ENCODE assay signal across 22 mouse cellular contexts in the genomic region with DNA sequence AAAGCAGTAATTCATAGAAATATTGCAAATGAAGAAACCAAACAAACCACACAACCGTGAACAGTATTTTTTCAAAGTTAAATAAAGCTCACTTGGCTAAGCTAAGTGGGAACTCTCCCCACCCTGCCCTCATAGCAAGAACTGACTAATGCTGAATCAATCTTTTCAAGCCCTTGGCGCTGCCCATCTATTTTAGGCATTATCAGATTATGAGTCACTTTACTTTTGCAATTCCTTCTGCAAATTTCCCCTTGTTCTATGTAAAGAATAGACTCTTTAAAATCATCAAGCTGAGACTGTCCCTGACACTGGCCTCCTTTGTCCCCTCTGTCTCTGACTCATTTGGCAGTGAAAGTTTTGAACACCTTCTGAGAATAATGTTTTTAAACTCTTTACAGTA. TPM values are rescaled to one million over a fixed set of nuclear protein-coding genes. Genes with fewer than 3 reads are reported as not detected.
DNase-seq lines count a peak whose midpoint lies in the region; TF ChIP-seq lines count a peak whose summit lies in the region.
"Had no signal": no experiment of that assay in that cellular context is flagged by ENCODE, and none has a peak within 500 bp of the region (broad histone marks: within the 10 kb centered on the region; RNA-seq: fewer than 3 reads in every experiment).

No protein-coding gene starts in this region.

- no peaks in the 10 kb centered on the region for H3K36me3 ChIP-seq in C2C12 (ENCODE audit: control insufficient read depth, insufficient read depth)
- H3K36me3 ChIP-seq in midbrain, embryonic 10.5 days: no peaks in the 10 kb centered on the region
- H3K36me3 ChIP-seq: embryonic facial prominence, embryonic 15.5 days; forebrain, embryonic 10.5 days; heart, embryonic 12.5 days; hindbrain, embryonic 12.5 days had no signal

- peak; percentile 1 for DNase-seq in right cerebral cortex, adult 18-20 months
- DNase-seq in right cerebral cortex, postnatal 25 days: no peak
- DNase-seq in adrenal gland, adult 8-10 months: peak; percentile 13
- DNase-seq in fibroblast of lung, adult 2 months (ENCODE audit: low read depth): peak; percentile 36
- no peak for DNase-seq in midbrain, embryonic 10.5 days (ENCODE audit: low spot score)
- no peak for DNase-seq in left cerebral cortex, adult 11 months (ENCODE audit: low spot score)
- DNase-seq: cerebellum, adult 9-11 months; forebrain, postnatal 0 days; gastrocnemius, adult 2 months; heart, postnatal 14 days; kidney, adult 8-10 months; kidney, postnatal 25 days; left cerebral cortex, postnatal 4 days; liver; lung, postnatal 10 days had no signal

- H3ac ChIP-seq in C2C12 (ENCODE audit: control insufficient read depth, insufficient read length, low read depth): no peak overlapping the region

- no peak overlapping the region for H3K27ac ChIP-seq in midbrain, embryonic 10.5 days (replicated peaks)
- H3K27ac ChIP-seq: embryonic facial prominence, embryonic 15.5 days; forebrain, embryonic 10.5 days; gastrocnemius, adult 2 months; hindbrain, embryonic 12.5 days had no signal

- TF ChIP-seq CTCF in C2C12 (IDR thresholded peaks at IDR 0.05; ENCODE audit: control insufficient read depth, insufficient read depth, insufficient read length): no peak

- no peaks in the 10 kb centered on the region for H3K9me3 ChIP-seq in midbrain, embryonic 10.5 days (replicated peaks)
- H3K9me3 ChIP-seq: embryonic facial prominence, embryonic 15.5 days; forebrain, embryonic 10.5 days; heart, embryonic 12.5 days; hindbrain, embryonic 12.5 days had no signal

- H3K4me1 ChIP-seq in midbrain, embryonic 10.5 days: no peaks in the 10 kb centered on the region
- H3K4me1 ChIP-seq: embryonic facial prominence, embryonic 15.5 days; forebrain, embryonic 10.5 days; hindbrain, embryonic 12.5 days had no signal

- H3K27me3 ChIP-seq in C2C12 (ENCODE audit: control insufficient read depth, insufficient read depth, insufficient read length): no peaks in the 10 kb centered on the region
- H3K27me3 ChIP-seq in midbrain, embryonic 10.5 days (ENCODE audit: low read depth, poor library complexity, severe bottlenecking): peaks cover 93% of the 10 kb centered on the region
- H3K27me3 ChIP-seq: heart, embryonic 12.5 days had no signal

- WGBS in midbrain, embryonic 10.5 days: 79% methylated on average over 2 of the region's 2 CpGs

- no peaks in the 10 kb centered on the region for H3K79me3 ChIP-seq in C2C12 (ENCODE audit: low read depth)

- H3K4me3 ChIP-seq in C2C12 (ENCODE audit: insufficient read depth, poor library complexity, severe bottlenecking): no peak overlapping the region
- H3K4me3 ChIP-seq in midbrain, embryonic 10.5 days: no peak overlapping the region
- H3K4me3 ChIP-seq: embryonic facial prominence, embryonic 15.5 days; forebrain, embryonic 10.5 days; gastrocnemius, adult 2 months; heart, embryonic 12.5 days; hindbrain, embryonic 12.5 days had no signal

- no peaks in the 10 kb centered on the region for H3K79me2 ChIP-seq in C2C12 (ENCODE audit: control insufficient read depth, insufficient read depth)

TF ChIP-seq in C2C12, 6 proteins besides CTCF, POLR2A, EP300 and RAD21:
- TF ChIP-seq CEBPB (IDR thresholded peaks at IDR 0.05; ENCODE audit: low read depth) (peak; percentile 86), MYOD1 (IDR thresholded peaks at IDR 0.05; ENCODE audit: control insufficient read depth, insufficient read length, low read depth) (no peak)
TF ChIP-seq in C2C12: peak in this region for 1.

RNA-seq across cellular contexts. Expression of gene Col4a6, which starts 34.5 kb away (rescaled TPM):
- polyA plus RNA-seq in C2C12 (2012; fragmentation: generic; extraction: Trizol): 0.01 TPM
- total RNA-seq in adrenal gland, adult 8-10 months (2022): 1 to 10 TPM; 1.2 to 1.5 (median 1.4) TPM
- polyA plus RNA-seq in midbrain, embryonic 10.5 days (2016; fragmentation: Nextera tagmentation; extraction: Ambion mirVana): 1.9 and 2.1 TPM in 2 replicates
- total RNA-seq: megakaryocyte-erythroid progenitor cell, adult 5-6 weeks had no signal
- polyA plus RNA-seq: inflammation-experienced regulatory T-cells, adult 6 months had no signal

RNA-seq across cellular contexts. Expression of gene Col4a5, which starts 35.8 kb away (rescaled TPM):
- 5.5 TPM for polyA plus RNA-seq in C2C12 (2012; fragmentation: generic; extraction: Trizol)
- total RNA-seq in adrenal gland, adult 8-10 months (2022): 1 to 10 TPM; 4.8 to 7.8 (median 6.5) TPM
- 9.6 and 9.9 TPM in 2 replicates for polyA plus RNA-seq in midbrain, embryonic 10.5 days (2016; fragmentation: Nextera tagmentation; extraction: Ambion mirVana)
- total RNA-seq: megakaryocyte-erythroid progenitor cell, adult 5-6 weeks had no signal
- polyA plus RNA-seq: inflammation-experienced regulatory T-cells, adult 6 months had no signal

Comparison
In these comparisons a context has a peak if more than half of its experiments do, and no peak if none do; other contexts are left out.
1. DNase-seq: peak in right cerebral cortex, adult 18-20 months (single experiment), adrenal gland, adult 8-10 months (single experiment) and fibroblast of lung, adult 2 months (single experiment); none in right cerebral cortex, postnatal 25 days (single experiment), midbrain, embryonic 10.5 days (single experiment) and left cerebral cortex, adult 11 months (single experiment).